25 mouse cellular contexts compared by ENCODE assay signal in the genomic region with DNA sequence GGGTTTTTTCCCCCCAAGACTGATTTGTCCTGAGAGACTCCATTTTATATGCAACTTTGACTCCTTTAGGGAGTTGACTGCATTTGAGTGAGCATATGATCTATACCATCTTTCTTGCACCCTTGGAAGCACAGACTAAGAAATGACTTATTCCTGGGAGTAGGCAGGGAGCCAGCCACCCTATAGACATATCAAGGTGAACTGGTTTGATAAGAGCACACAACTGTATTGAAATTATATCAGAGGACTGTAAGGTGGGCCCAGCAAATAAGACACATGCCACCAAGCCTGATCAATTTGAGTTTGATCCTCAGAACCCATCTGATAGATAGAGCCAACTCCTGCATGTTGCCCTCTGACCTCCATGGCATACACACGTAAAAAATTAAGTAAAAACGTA. TPM values are rescaled to one million over a fixed set of nuclear protein-coding genes. Genes with fewer than 3 reads are reported as not detected.
"Had no signal": no experiment of that assay in that cellular context is flagged by ENCODE, and none has a peak within 500 bp of the region (broad histone marks: within the 10 kb centered on the region; RNA-seq: fewer than 3 reads in every experiment).

No protein-coding gene starts in this region.

- H3K27me3 ChIP-seq: liver, embryonic 15.5 days had no signal

- H3K9me3 ChIP-seq: liver, embryonic 15.5 days; midbrain, embryonic 10.5 days; midbrain, embryonic 12.5 days; neural tube, embryonic 12.5 days had no signal

- H3K27ac ChIP-seq: liver, embryonic 15.5 days; midbrain, embryonic 10.5 days; midbrain, embryonic 12.5 days; neural tube, embryonic 12.5 days had no signal

- DNase-seq: lung, adult 18-20 months; lung, embryonic 14.5 days; lung, postnatal 10 days; lung, postnatal 4 days; midbrain, embryonic 14.5 days; right cerebral cortex, postnatal 14 days; right cerebral cortex, postnatal 4 days; spleen, adult 18-20 months; thymus, adult 18-20 months; thymus, postnatal 25 days; thymus, postnatal 4 days had no signal

- H3K9ac ChIP-seq: liver, embryonic 15.5 days; lung, embryonic 14.5 days; midbrain, embryonic 12.5 days; neural tube, embryonic 12.5 days had no signal

- H3K4me1 ChIP-seq: neural tube, embryonic 12.5 days had no signal

- H3K4me2 ChIP-seq: lung, embryonic 14.5 days; midbrain, embryonic 12.5 days; neural tube, embryonic 12.5 days had no signal

- H3K4me3 ChIP-seq: liver, embryonic 15.5 days; midbrain, embryonic 10.5 days; midbrain, embryonic 12.5 days; neural tube, embryonic 12.5 days had no signal

- H3K36me3 ChIP-seq: liver, embryonic 15.5 days; midbrain, embryonic 10.5 days; midbrain, embryonic 12.5 days; neural tube, embryonic 12.5 days had no signal

- ATAC-seq: midbrain, embryonic 16.5 days had no signal

RNA-seq across cellular contexts. Expression of a gene that starts 46.9 kb away (rescaled TPM):
- total RNA-seq: liver, adult 2 months; megakaryocyte-erythroid progenitor cell, adult 5-6 weeks; neutrophil, adult 5-6 weeks had no signal
- polyA plus RNA-seq: liver, adult 2 months; liver, embryonic 15.5 days; lung, embryonic 14.5 days; lung, embryonic 16.5 days; midbrain, embryonic 10.5 days; midbrain, embryonic 12.5 days; midbrain, embryonic 14.5 days; midbrain, embryonic 16.5 days; neural tube, embryonic 12.5 days; neural tube, embryonic 14.5 days; small intestine, adult 2 months; stomach, embryonic 14.5 days; stomach, embryonic 16.5 days; urinary bladder, adult 2 months had no signal
